Mouse (Mus musculus): Measurements from ENCODE around the gene 4930578C19Rik. TPM values are rescaled to one million over a fixed set of nuclear protein-coding genes. Genes with fewer than 3 reads are reported as not detected.

Gene 4930578C19Rik
- not detected in 2 replicates for polyA plus RNA-seq (2015; fragmentation: Nextera tagmentation; extraction: Ambion mirVana)

DNA sequence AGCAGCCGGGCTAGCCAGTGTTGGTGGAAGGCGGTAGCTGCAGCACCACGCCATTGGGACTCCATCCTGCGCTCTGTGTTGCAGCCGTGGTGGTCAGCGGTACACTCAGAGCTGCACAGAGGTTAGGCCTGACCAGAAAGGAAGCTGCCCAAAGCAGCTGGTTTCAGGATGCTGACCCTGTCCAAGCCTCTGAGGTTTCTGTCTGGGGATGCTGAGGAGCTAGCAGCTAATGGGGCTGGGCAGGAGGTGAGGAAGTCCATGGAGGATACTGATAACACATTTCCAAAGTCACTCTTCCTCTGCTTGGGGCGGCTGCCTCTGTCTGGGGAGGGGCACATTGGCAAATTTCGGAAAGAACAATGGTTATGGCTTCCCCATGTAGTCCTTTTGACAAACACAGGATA, at the start of gene 4930578C19Rik:
Gene 4930578C19Rik (minus strand): TSS at position 200 of the 404 bp plus-strand sequence.
- Histone ChIP-seq H3K36me3 (no peaks in the 10 kb centered on the region), H3K4me3 (replicated peaks) (no peak within 1 kb of the TSS), H3K9me3 (replicated peaks) (no peaks in the 10 kb centered on the region), H3K27ac (no peak within 1 kb of the TSS), H3K4me2 (no peak within 1 kb of the TSS), H3K27me3 (no peaks in the 10 kb centered on the region), H3K4me1 (replicated peaks) (no peaks in the 10 kb centered on the region), H3K9ac (no peak within 1 kb of the TSS)
- no peak for ATAC-seq (ENCODE audit: low read depth)
- no peak for DNase-seq
- WGBS (ENCODE audit: insufficient replicate concordance) = 32% methylated on average over 8 of the region's 8 CpGs

DNA sequence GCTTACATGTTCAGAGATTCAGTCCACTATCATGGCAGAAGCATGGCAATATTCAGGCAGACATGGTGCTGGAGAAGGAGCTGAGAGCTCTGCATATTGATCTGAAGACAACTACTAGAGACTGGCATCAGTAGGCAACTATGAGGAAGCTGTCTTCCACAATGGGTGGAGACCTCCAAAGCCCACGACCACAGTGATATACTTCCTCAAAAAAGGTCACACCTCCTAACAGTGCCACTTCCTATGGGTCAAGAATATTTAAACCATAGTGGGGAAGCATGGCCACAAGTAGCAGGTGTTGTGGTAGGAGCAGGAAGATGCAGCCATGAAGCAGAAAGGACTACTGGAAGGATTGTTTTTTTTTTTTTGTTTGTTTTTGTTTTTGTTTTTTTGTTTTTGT, 6.5 kb upstream of the 4930578C19Rik start:
- Histone ChIP-seq H3K9ac (no peak overlapping the region), H3K27ac (no peak overlapping the region), H3K36me3 (no peaks in the 10 kb centered on the region), H3K27me3 (no peaks in the 10 kb centered on the region), H3K4me3 (replicated peaks) (no peak overlapping the region), H3K4me2 (no peak overlapping the region), H3K9me3 (replicated peaks) (no peaks in the 10 kb centered on the region), H3K4me1 (replicated peaks) (no peaks in the 10 kb centered on the region)
- ATAC-seq (ENCODE audit: low read depth) = no peak
- no peak for DNase-seq
- 19% methylated on average over 1 of the region's 1 CpGs for WGBS (ENCODE audit: insufficient replicate concordance)

DNA sequence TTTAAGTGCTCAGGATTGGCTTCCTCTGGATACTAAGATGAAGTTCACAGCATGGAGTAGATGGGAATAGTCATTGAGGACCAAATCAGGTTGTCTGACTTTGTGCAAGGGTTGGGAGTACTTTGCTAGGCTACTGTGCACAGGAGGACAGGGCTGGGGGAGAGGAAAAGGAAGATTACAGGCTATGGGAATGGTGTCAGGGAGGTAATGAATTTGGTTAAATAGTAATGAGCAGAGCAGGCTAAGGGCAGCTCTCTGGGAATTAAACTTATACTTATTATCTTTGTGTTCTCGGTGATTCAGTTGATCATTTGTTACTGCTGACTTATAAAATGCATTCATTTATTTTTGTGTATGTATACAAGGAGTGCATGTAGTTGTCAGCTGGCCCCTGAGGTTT, 1.7 kb upstream of the 4930578C19Rik start:
- WGBS (ENCODE audit: insufficient replicate concordance) = 42% methylated on average over 1 of the region's 1 CpGs
- H3K4me3 ChIP-seq (replicated peaks) = no peak overlapping the region
- ATAC-seq (ENCODE audit: low read depth) (no peak), DNase-seq (no peak)
- no peaks in the 10 kb centered on the region for H3K36me3 ChIP-seq
- H3K4me1 ChIP-seq (replicated peaks) = no peaks in the 10 kb centered on the region
- H3K9ac ChIP-seq = no peak overlapping the region
- H3K4me2 ChIP-seq = no peak overlapping the region
- H3K27ac ChIP-seq = no peak overlapping the region
- H3K9me3 ChIP-seq (replicated peaks) = no peaks in the 10 kb centered on the region
- H3K27me3 ChIP-seq = no peaks in the 10 kb centered on the region

DNA sequence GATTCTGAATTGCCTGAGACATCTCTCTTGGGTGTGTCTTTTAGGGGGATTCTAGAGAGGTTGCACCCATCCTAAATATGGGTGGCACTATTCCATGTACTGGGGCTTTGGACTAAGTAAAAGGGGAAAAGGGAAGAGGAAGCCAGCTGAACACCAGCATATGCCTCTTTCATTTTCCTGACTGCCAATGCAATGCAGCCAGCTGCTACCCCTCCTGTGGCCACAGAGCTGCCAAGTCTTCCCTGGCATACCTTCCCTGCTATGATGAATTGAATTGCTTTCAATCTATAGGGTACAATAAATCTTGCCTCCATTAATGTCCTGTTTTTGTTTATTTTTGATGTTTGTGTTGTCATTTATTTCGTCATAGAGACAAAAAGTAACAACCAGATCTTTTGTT, 9.6 kb downstream of the 4930578C19Rik start:
- WGBS (ENCODE audit: insufficient replicate concordance) = 29% methylated on average over 1 of the region's 1 CpGs
- Histone ChIP-seq H3K4me1 (replicated peaks) (no peaks in the 10 kb centered on the region), H3K27me3 (no peaks in the 10 kb centered on the region), H3K27ac (no peak overlapping the region), H3K9me3 (replicated peaks) (no peaks in the 10 kb centered on the region), H3K9ac (no peak overlapping the region), H3K4me3 (replicated peaks) (no peak overlapping the region), H3K36me3 (no peaks in the 10 kb centered on the region), H3K4me2 (no peak overlapping the region)
- DNase-seq = no peak
- no peak for ATAC-seq (ENCODE audit: low read depth)

DNA sequence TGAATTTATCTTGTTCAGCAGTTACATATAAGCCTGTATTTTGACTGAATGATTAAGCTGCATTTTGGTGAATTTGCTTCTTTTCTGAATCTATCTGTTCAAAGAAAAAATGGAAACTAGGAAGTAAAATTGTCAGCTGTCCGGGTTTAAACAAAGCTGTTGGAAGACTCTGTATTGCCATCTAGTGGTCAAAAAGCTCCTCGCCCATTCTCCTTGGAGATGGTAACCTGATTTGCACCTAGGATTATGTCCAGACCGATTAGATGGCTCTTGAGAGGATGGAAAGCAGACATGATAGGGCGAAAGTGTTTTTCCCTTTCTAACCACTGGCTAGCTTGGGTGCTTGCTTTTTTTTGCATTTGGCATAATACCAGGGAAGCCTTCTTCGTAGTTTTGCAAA, 19.1 kb downstream of the 4930578C19Rik start:
- no peak overlapping the region for H3K4me3 ChIP-seq (replicated peaks)
- WGBS (ENCODE audit: insufficient replicate concordance) = 29% methylated on average over 5 of the region's 5 CpGs
- DNase-seq = no peak
- H3K27ac ChIP-seq = no peak overlapping the region
- no peaks in the 10 kb centered on the region for H3K36me3 ChIP-seq
- ATAC-seq (ENCODE audit: low read depth) = no peak
- no peaks in the 10 kb centered on the region for H3K27me3 ChIP-seq
- no peak overlapping the region for H3K4me2 ChIP-seq
- no peak overlapping the region for H3K9ac ChIP-seq
- no peaks in the 10 kb centered on the region for H3K9me3 ChIP-seq (replicated peaks)
- H3K4me1 ChIP-seq (replicated peaks) = no peaks in the 10 kb centered on the region

DNA sequence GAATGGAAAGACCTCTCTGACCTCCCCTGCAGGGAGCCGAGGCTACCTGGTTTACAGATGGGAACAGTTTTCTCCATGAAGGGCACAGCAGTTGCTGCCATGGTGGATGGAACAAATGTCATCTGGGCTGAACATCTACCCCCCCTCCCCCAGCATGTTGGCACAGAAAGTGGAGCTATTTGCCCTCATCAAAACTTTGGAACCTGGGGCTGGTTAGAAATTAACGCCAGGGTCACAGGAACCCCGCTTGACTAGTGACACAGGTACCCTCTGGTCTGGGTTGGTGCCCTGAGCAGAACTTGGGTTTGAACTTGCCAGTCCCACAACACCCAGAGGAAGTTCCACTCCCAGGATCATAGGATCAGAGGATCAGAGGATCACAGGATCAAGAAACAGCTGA, 35.7 kb downstream of the 4930578C19Rik start:
- H3K36me3 ChIP-seq = no peaks in the 10 kb centered on the region
- H3K4me3 ChIP-seq (replicated peaks) = no peak overlapping the region
- DNase-seq (no peak), ATAC-seq (ENCODE audit: low read depth) (no peak)
- no peak overlapping the region for H3K4me2 ChIP-seq
- no peak overlapping the region for H3K27ac ChIP-seq
- H3K4me1 ChIP-seq (replicated peaks) = no peaks in the 10 kb centered on the region
- H3K27me3 ChIP-seq = no peaks in the 10 kb centered on the region
- H3K9me3 ChIP-seq (replicated peaks) = no peaks in the 10 kb centered on the region
- WGBS (ENCODE audit: insufficient replicate concordance) = 64% methylated on average over 3 of the region's 3 CpGs
- no peak overlapping the region for H3K9ac ChIP-seq

DNA sequence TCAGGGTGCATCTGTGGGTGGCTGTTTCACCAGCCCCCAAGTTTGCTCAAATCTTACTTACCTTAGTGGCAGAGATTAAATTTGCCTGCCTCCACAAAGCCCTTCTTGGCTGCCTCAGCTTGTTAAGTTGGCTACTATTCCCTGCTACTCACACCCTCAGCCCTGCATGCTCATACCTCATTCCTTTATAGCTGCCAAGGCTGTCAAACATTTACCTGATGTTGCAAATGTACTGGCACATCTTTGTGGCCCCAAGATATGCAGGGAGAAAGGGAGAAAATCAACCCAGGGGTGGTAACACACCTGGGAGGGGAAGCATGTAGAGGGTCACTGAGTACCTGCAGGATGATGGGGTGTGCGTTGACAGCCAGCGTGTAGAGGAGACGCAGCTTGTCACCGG, 38.0 kb downstream of the 4930578C19Rik start:
- no peak overlapping the region for H3K4me2 ChIP-seq
- no peaks in the 10 kb centered on the region for H3K4me1 ChIP-seq (replicated peaks)
- no peak overlapping the region for H3K9ac ChIP-seq
- WGBS (ENCODE audit: insufficient replicate concordance) = 92% methylated on average over 4 of the region's 4 CpGs
- H3K36me3 ChIP-seq = no peaks in the 10 kb centered on the region
- DNase-seq (no peak), ATAC-seq (ENCODE audit: low read depth) (no peak)
- no peak overlapping the region for H3K4me3 ChIP-seq (replicated peaks)
- no peaks in the 10 kb centered on the region for H3K27me3 ChIP-seq
- H3K9me3 ChIP-seq (replicated peaks) = no peaks in the 10 kb centered on the region
- H3K27ac ChIP-seq = no peak overlapping the region

DNA sequence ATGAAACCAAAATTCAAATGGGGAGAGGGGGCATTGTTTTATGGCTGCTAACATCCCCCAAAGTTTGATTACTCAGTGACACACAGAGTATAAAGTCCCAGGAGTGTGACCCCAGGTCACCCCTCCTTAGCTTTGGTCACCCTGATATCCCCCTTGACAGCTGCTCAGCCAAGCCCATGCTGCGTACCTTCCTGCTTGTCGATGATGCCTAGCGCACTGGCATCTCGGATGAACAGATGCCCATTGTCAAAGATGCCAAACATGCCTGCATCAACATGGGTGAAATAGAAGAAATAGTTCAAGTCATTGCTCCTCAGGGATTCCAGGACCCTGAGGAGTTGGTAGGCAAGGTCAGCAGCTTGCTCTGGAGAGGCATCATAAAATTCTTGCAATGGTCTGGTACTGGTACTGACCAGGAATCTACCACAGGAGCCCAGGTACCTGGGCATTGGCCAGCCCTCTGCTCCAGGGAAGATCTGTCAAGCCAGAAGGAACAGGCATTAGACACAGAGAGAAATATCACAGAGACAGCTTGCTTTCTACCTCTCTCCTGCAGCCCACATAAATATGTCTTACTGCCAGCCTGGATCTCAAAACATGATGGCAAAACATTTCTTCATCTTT, 40.9 kb downstream of the 4930578C19Rik start:
- Histone ChIP-seq H3K27ac (no peak overlapping the region), H3K27me3 (no peaks in the 10 kb centered on the region), H3K4me2 (no peak overlapping the region), H3K9ac (no peak overlapping the region), H3K4me3 (replicated peaks) (no peak overlapping the region), H3K9me3 (replicated peaks) (no peaks in the 10 kb centered on the region), H3K36me3 (no peaks in the 10 kb centered on the region), H3K4me1 (replicated peaks) (no peaks in the 10 kb centered on the region)
- ATAC-seq (ENCODE audit: low read depth) (no peak), DNase-seq (no peak)
- WGBS (ENCODE audit: insufficient replicate concordance) = 72% methylated on average over 4 of the region's 4 CpGs

DNA sequence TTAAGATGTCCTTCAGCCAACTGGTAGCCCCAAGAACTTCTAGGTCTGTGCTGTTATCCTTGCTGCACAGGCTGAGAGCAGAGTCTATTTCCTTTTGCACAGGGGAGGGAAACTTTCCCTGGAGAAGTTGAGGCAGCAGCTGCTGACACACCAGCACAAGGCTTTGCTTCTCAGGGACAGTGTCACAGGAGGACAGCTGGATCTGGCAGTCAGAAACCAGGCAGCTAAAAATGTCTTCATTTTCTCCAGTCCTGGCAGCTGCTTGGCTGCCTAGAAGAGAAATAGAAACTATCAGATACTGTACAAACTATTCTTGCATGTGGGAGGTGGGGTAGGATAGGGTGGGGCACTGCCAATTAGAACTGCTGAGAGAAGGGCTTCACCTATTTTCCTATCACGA, 42.2 kb downstream of the 4930578C19Rik start:
- Histone ChIP-seq H3K27ac (no peak overlapping the region), H3K4me2 (no peak overlapping the region), H3K27me3 (no peaks in the 10 kb centered on the region), H3K36me3 (no peaks in the 10 kb centered on the region), H3K9ac (no peak overlapping the region), H3K4me1 (replicated peaks) (no peaks in the 10 kb centered on the region), H3K9me3 (replicated peaks) (no peaks in the 10 kb centered on the region), H3K4me3 (replicated peaks) (no peak overlapping the region)
- 36% methylated on average over 1 of the region's 1 CpGs for WGBS (ENCODE audit: insufficient replicate concordance)
- DNase-seq (no peak), ATAC-seq (ENCODE audit: low read depth) (no peak)

DNA sequence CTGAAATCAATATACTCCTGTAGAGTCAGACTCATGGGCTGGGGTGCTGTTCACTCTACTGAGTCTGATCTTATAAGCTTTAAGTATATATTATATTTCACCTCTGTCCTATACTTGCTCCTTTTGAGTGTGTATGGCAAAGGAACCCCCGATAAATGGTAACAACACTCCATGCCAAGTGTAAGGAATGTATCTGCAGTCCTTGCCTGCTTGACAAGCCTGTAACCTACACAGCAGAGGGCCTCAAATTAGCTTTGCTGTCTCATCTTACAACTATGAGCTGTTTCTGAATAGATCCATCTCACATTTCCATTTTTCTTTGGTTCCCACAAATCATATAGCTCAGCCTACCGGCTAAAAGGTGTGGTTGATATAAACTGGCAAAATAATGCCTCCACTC, 46.6 kb downstream of the 4930578C19Rik start:
- Histone ChIP-seq H3K9ac (no peak overlapping the region), H3K27me3 (no peaks in the 10 kb centered on the region), H3K9me3 (replicated peaks) (no peaks in the 10 kb centered on the region), H3K4me3 (replicated peaks) (no peak overlapping the region), H3K36me3 (no peaks in the 10 kb centered on the region), H3K27ac (no peak overlapping the region), H3K4me1 (replicated peaks) (no peaks in the 10 kb centered on the region), H3K4me2 (no peak overlapping the region)
- WGBS (ENCODE audit: insufficient replicate concordance) = 56% methylated on average over 2 of the region's 2 CpGs
- ATAC-seq (ENCODE audit: low read depth) (no peak), DNase-seq (no peak)

DNA sequence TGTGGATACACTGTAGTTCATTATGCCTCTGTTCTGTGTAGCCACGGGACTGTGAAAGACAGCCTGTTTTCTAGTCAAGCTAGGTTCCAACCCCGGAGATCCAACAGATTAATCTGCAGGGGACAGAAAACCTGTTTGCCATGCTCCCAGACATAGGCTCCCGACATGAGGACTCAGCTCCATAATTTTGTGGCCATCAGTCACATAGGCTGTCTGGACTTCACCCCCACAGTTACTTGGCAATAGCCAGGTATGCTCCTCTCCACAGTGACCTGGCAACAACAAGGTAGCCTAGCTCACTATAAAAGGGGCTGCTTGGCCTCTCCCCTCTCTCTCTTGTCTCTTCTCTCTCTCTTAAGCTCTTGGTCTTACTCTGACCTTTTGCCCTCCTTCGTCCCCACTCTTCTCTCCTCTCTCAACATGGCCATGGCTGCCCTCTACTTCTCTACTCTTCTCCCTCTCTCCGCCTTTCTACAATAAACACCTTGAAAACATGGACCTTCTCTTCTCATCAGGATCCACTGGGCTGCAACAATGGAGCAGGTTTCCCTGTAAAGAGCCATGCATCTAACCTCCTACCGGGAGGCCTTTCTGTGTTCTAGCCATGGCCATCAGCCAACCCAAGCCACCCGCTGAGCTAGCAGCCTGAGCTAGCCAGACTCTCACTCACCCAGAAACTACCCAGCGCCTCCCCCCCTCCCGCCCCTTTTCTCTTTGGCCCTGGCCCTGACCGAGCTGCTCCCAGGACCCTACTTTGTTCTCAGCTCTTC, 49.9 kb downstream of the 4930578C19Rik start:
- no peaks in the 10 kb centered on the region for H3K9me3 ChIP-seq (replicated peaks)
- no peaks in the 10 kb centered on the region for H3K36me3 ChIP-seq
- DNase-seq = no peak
- no peak for ATAC-seq (ENCODE audit: low read depth)
- no peaks in the 10 kb centered on the region for H3K27me3 ChIP-seq
- no peak overlapping the region for H3K4me2 ChIP-seq
- H3K9ac ChIP-seq = no peak overlapping the region
- 63% methylated on average over 10 of the region's 10 CpGs for WGBS (ENCODE audit: insufficient replicate concordance)
- H3K4me1 ChIP-seq (replicated peaks) = no peaks in the 10 kb centered on the region
- H3K27ac ChIP-seq = no peak overlapping the region
- no peak overlapping the region for H3K4me3 ChIP-seq (replicated peaks)

DNA sequence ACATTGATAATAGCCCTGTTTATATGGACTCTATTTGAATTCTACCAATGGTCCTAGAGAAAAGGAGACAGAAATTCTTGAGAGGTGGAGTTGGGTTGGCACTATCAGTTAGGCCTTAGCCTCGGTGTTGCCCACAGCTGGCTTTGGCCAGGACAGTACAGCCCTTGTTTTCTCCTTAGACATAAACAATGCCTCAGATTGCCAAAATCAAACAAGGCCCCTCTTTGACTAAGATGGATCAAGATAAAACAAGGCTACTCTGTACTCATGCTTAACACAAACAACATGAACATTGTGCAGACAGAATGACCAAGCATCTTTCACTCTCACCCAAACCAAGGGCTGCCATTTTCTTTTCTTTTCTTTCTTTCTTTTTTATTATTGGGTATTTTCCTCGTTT, 51.6 kb downstream of the 4930578C19Rik start:
- Histone ChIP-seq H3K4me2 (no peak overlapping the region), H3K4me3 (replicated peaks) (no peak overlapping the region), H3K27ac (no peak overlapping the region), H3K4me1 (replicated peaks) (no peaks in the 10 kb centered on the region), H3K9ac (no peak overlapping the region), H3K9me3 (replicated peaks) (no peaks in the 10 kb centered on the region), H3K36me3 (no peaks in the 10 kb centered on the region), H3K27me3 (no peaks in the 10 kb centered on the region)
- ATAC-seq (ENCODE audit: low read depth) (no peak), DNase-seq (no peak)
- WGBS (ENCODE audit: insufficient replicate concordance) = 59% methylated on average over 2 of the region's 2 CpGs

All from liver, embryonic 13.5 days (tissue).